9 mouse cellular contexts compared by ENCODE assay signal in genomic region chr15:27850904-27851303, GRCm38 (mm10).
DNase-seq lines count a peak whose midpoint lies in the region; ATAC-seq and TF ChIP-seq lines count a peak whose summit lies in the region.
"Had no signal": no experiment of that assay in that cellular context is flagged by ENCODE, and none has a peak within 500 bp of the region (broad histone marks: within the 10 kb centered on the region; RNA-seq: fewer than 3 reads in every experiment).

No protein-coding gene starts in this region.

- peak; percentile 64 for TF ChIP-seq CTCF in kidney, postnatal 0 days (IDR thresholded peaks at IDR 0.05; ENCODE audit: low read depth)
- peak; percentile 75 for TF ChIP-seq CTCF in midbrain, postnatal 0 days (IDR thresholded peaks at IDR 0.05)

- no peaks in the 10 kb centered on the region for H3K27me3 ChIP-seq in forebrain, embryonic 12.5 days
- no peaks in the 10 kb centered on the region for H3K27me3 ChIP-seq in forebrain, embryonic 10.5 days (ENCODE audit: poor library complexity, severe bottlenecking)
- H3K27me3 ChIP-seq in kidney, postnatal 0 days (ENCODE audit: insufficient read depth, low read length) = no peaks in the 10 kb centered on the region
- H3K27me3 ChIP-seq in midbrain, postnatal 0 days (ENCODE audit: insufficient read depth, low read length) = no peaks in the 10 kb centered on the region
- H3K27me3 ChIP-seq: Patski had no signal

- peak; percentile 33; the same call in 1 of the 2 replicates for ATAC-seq in forebrain, embryonic 12.5 days (ENCODE audit: low FRiP score)
- no peak for ATAC-seq in kidney, postnatal 0 days (replicated peaks; ENCODE audit: low FRiP score, low read depth)
- 0 out of 2 replicates have a peak, but pooled peaks have one; percentile 2 for ATAC-seq in midbrain, postnatal 0 days (ENCODE audit: low FRiP score)

- no peak overlapping the region for H3K27ac ChIP-seq in forebrain, embryonic 12.5 days
- H3K27ac ChIP-seq in forebrain, embryonic 10.5 days = no peak overlapping the region
- no peak overlapping the region for H3K27ac ChIP-seq in kidney, postnatal 0 days
- H3K27ac ChIP-seq in midbrain, postnatal 0 days (ENCODE audit: low read depth, low read length) = peak overlapping the region; percentile 26; the same call in 1 of the 2 replicates

- no peak for DNase-seq in forebrain, embryonic 10.5 days (ENCODE audit: extremely low spot score, low spot score)
- DNase-seq in right cerebral cortex, postnatal 10 days (ENCODE audit: low spot score in 2 of 2) = peak; percentile 57 to 60
- no peak for DNase-seq in right cerebral cortex, postnatal 36 days (ENCODE audit: low spot score in 2 of 2)
- peak; percentile 62 to 66 for DNase-seq in cerebellum, postnatal 10 days
- peak; percentile 39 for DNase-seq in kidney, postnatal 0 days (ENCODE audit: low spot score)
- peak; percentile 58 for DNase-seq in midbrain, postnatal 0 days (ENCODE audit: low spot score)
- DNase-seq in yolk sac, embryonic 10.5 days (ENCODE audit: low spot score) = no peak

- no peak overlapping the region for H3K4me2 ChIP-seq in forebrain, embryonic 12.5 days
- H3K4me2 ChIP-seq in kidney, postnatal 0 days (ENCODE audit: low read length) = no peak overlapping the region
- no peak overlapping the region for H3K4me2 ChIP-seq in midbrain, postnatal 0 days (ENCODE audit: low read depth, low read length, poor library complexity, severe bottlenecking)

- H3K36me3 ChIP-seq in forebrain, embryonic 12.5 days (replicated peaks) = peaks cover 93% of the 10 kb centered on the region
- H3K36me3 ChIP-seq in forebrain, embryonic 10.5 days (replicated peaks) = peaks cover 99% of the 10 kb centered on the region
- H3K36me3 ChIP-seq in kidney, postnatal 0 days (ENCODE audit: insufficient read depth, low read length) = peaks cover 69% of the 10 kb centered on the region
- peaks cover 68% of the 10 kb centered on the region for H3K36me3 ChIP-seq in midbrain, postnatal 0 days (ENCODE audit: insufficient read depth, low read length)

- no peaks in the 10 kb centered on the region for H3K4me1 ChIP-seq in forebrain, embryonic 12.5 days
- H3K4me1 ChIP-seq in forebrain, embryonic 10.5 days = peaks cover 9% of the 10 kb centered on the region
- H3K4me1 ChIP-seq in kidney, postnatal 0 days (replicated peaks; ENCODE audit: insufficient read depth, low read length) = no peaks in the 10 kb centered on the region
- no peaks in the 10 kb centered on the region for H3K4me1 ChIP-seq in midbrain, postnatal 0 days (ENCODE audit: insufficient read depth, low read length)

- H3K4me3 ChIP-seq in forebrain, embryonic 12.5 days (replicated peaks) = no peak overlapping the region
- H3K4me3 ChIP-seq in forebrain, embryonic 10.5 days = no peak overlapping the region
- no peak overlapping the region for H3K4me3 ChIP-seq in kidney, postnatal 0 days (replicated peaks; ENCODE audit: low read depth, low read length)
- no peak overlapping the region for H3K4me3 ChIP-seq in midbrain, postnatal 0 days (ENCODE audit: low read depth, low read length)

- WGBS in forebrain, embryonic 12.5 days = 89% methylated on average over 14 of the region's 14 CpGs
- WGBS in forebrain, embryonic 10.5 days = 90% methylated on average over 14 of the region's 14 CpGs
- WGBS in kidney, postnatal 0 days = 93% methylated on average over 14 of the region's 14 CpGs
- 84% methylated on average over 14 of the region's 14 CpGs for WGBS in midbrain, postnatal 0 days

- H3K9me3 ChIP-seq in forebrain, embryonic 12.5 days = no peaks in the 10 kb centered on the region
- no peaks in the 10 kb centered on the region for H3K9me3 ChIP-seq in forebrain, embryonic 10.5 days
- no peaks in the 10 kb centered on the region for H3K9me3 ChIP-seq in kidney, postnatal 0 days (replicated peaks; ENCODE audit: low read length)
- H3K9me3 ChIP-seq in midbrain, postnatal 0 days (ENCODE audit: low read length) = no peaks in the 10 kb centered on the region

- H3K9ac ChIP-seq in forebrain, embryonic 12.5 days = no peak overlapping the region
- no peak overlapping the region for H3K9ac ChIP-seq in kidney, postnatal 0 days (ENCODE audit: low read depth, low read length)
- H3K9ac ChIP-seq in midbrain, postnatal 0 days (replicated peaks; ENCODE audit: low read length, poor library complexity, severe bottlenecking) = no peak overlapping the region

Comparison
In these comparisons a context has a peak if more than half of its experiments do, and no peak if none do; other contexts are left out.
1. DNase-seq: peak in right cerebral cortex, postnatal 10 days (2 of 2), cerebellum, postnatal 10 days (2 of 2), kidney, postnatal 0 days (single experiment) and midbrain, postnatal 0 days (single experiment); none in forebrain, embryonic 10.5 days (single experiment), right cerebral cortex, postnatal 36 days (0 of 2) and yolk sac, embryonic 10.5 days (single experiment).